Mouse (Mus musculus) limb, embryonic 11.5 days (tissue): Measurements from ENCODE around the gene Hoxb1. TPM values are rescaled to one million over a fixed set of nuclear protein-coding genes. Genes with fewer than 3 reads are reported as not detected.

Experiments
- ATAC-seq: fragments of 200-750 bp; cut with Nextera tagmentation; 2 replicates; pipeline ENCODE4 v1.8.0; 2017; ENCODE audit warnings: low read depth; ENCODE audit not compliant: insufficient number of reproducible peaks, low FRiP score, low TSS enrichment
- DNase-seq: peaks from one replicate; pipeline ENCODE4 v3.0.0-alpha.2; 2015; ENCODE audit warnings: low spot score
- H3K27ac ChIP-seq: fragments of 300-500 bp; sonication (generic); replicated peaks from 2 replicates; pipeline ENCODE4 v1.5.1; 2014; ENCODE audit warnings: low read depth, mild to moderate bottlenecking, low read length
- H3K27me3 ChIP-seq: fragments of 300-500 bp; sonication (generic); 2 replicates; pipeline ENCODE4 v1.6.1; 2014; ENCODE audit warnings: mild to moderate bottlenecking, low read length, mixed read lengths; ENCODE audit not compliant: control insufficient read depth, insufficient read depth
- H3K36me3 ChIP-seq: fragments of 300-500 bp; sonication (generic); 2 replicates; pipeline ENCODE4 v1.6.1; 2014; ENCODE audit warnings: mild to moderate bottlenecking, low read length, moderate library complexity, mixed read lengths; ENCODE audit not compliant: control insufficient read depth, insufficient read depth
- H3K4me1 ChIP-seq: fragments of 300-500 bp; sonication (generic); 2 replicates; pipeline ENCODE4 v1.6.1; 2014; ENCODE audit warnings: low read length, mixed read lengths; ENCODE audit not compliant: control insufficient read depth, insufficient read depth
- H3K4me2 ChIP-seq: fragments of 300-500 bp; sonication (generic); 2 replicates; pipeline ENCODE4 v1.6.1; 2014; ENCODE audit warnings: low read depth, mild to moderate bottlenecking, moderate library complexity; ENCODE audit not compliant: severe bottlenecking
- H3K4me3 ChIP-seq: fragments of 300-500 bp; sonication (generic); 2 replicates; pipeline ENCODE4 v1.5.1; 2014; ENCODE audit warnings: low read depth, low read length
- H3K9ac ChIP-seq: fragments of 300-500 bp; sonication (generic); 2 replicates; pipeline ENCODE4 v1.6.1; 2014; ENCODE audit warnings: mild to moderate bottlenecking, low read length
- H3K9me3 ChIP-seq: fragments of 300-500 bp; sonication (generic); 2 replicates; pipeline ENCODE4 v1.6.1; 2016; ENCODE audit warnings: low read length; ENCODE audit not compliant: control insufficient read depth
- WGBS: fragments of 180-500 bp; shearing (Covaris S2); extraction: QIAGEN DNeasy Blood & Tissue Kit; methylation state at CpG from one replicate; pipeline ENCODE4 v1.1.7; 2014; 5-methylcytosine and 5-hydroxymethylcytosine counted together
- polyA plus RNA-seq: library from polyadenylated mRNA; unstranded; fragments of >200 nt; fragmentation: Nextera tagmentation; extraction: Ambion mirVana; gene quantifications from 2 replicates; pipeline ENCODE4 v1.2.1, GENCODE M21; 2014

Hoxb1 gene
- 0.58 TPM in 1 of 2 replicates, not detected in the other for polyA plus RNA-seq

DNA sequence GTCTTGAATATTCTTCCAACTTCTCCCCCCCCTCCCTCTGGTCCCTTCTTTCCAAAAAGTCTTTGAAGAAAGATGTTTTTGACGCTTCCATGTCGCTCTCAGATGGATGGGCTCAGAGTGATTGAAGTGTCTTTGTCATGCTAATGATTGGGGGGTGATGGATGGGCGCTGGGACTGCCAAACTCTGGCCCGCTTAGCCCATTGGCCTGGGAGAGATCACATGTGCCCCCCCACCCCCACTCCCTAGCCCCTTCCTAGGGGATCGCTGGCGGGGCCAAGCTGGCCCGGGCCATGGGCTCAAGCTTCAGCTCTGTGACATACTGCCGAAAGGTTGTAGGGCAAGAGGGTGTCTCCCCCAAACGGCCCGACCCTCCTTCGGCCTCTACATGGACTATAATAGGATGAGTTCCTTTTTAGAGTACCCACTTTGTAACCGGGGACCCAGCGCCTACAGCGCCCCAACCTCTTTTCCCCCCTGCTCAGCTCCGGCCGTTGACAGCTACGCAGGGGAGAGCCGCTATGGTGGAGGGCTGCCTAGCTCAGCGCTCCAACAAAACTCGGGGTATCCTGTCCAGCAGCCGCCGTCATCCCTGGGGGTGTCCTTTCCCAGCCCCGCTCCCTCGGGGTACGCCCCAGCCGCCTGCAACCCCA, at the start of gene Hoxb1:
Hoxb1 (plus strand) TSS at position 312 of the 651 bp plus-strand sequence.
- H3K9me3 ChIP-seq, result no peaks in the 10 kb centered on the region
- H3K4me3 ChIP-seq, result no peak within 1 kb of the TSS
- no peaks in the 10 kb centered on the region for H3K36me3 ChIP-seq
- DNase-seq (peak; percentile 39), ATAC-seq (no peak)
- H3K4me2 ChIP-seq, result peak within 1 kb of the TSS; percentile 14; the same call in 1 of the 2 replicates
- H3K27ac ChIP-seq, result no peak within 1 kb of the TSS
- peaks cover 9% of the 10 kb centered on the region for H3K4me1 ChIP-seq
- WGBS, result 2% methylated on average over 26 of the region's 26 CpGs
- H3K27me3 ChIP-seq, result peaks cover 67% of the 10 kb centered on the region
- H3K9ac ChIP-seq, result no peak within 1 kb of the TSS

DNA sequence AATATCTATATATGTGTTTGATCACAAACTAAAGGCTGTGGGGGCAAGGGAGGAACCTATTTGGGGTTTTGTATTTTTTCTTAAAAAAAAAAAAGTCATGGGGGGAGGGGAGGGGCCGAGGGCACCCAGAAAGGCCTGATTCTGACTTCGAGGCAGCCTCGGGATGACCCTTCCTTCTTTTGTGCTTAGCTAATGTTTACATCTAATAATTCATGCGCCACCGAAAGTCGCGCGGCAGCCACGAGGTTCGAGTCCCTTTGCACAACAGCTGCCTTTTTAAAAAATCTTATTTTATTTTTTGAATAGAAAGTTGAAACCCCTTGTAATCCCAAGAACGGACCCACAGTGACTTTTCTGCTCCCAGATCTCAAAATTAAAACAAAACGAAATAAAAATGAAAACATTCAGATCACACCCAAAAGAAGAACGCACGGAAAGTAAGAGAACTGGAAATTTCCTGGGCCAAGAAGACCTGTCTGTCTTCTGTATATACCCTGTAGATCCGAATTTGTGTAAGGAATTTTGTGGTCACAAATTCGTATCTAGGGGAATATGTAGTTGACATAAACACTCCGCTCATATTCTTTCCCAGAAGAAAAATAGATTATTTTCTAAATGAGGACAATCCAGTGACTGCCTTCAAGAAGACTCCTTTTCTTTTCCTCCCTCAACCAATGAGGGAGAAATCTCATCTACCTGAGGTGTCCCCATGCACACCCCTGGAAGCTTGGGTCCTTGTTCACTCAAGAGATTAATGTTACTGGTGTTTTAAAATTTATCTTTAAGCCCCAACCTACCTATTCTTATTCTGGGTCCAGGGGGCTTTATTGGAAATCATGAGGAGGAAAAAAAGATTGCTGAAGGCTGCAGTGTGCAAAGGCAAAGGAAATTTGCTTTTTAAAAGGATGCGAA, 48.6 kb upstream of the Hoxb1 start:
- DNase-seq (no peak), ATAC-seq (no peak)
- Histone ChIP-seq H3K36me3 (no peaks in the 10 kb centered on the region), H3K4me3 (no peak overlapping the region), H3K9me3 (no peaks in the 10 kb centered on the region), H3K27ac (no peak overlapping the region), H3K4me2 (no peak overlapping the region), H3K9ac (no peak overlapping the region), H3K27me3 (peaks cover 83% of the 10 kb centered on the region), H3K4me1 (peaks cover 25% of the 10 kb centered on the region)
- 4% methylated on average over 18 of the region's 18 CpGs for WGBS

DNA sequence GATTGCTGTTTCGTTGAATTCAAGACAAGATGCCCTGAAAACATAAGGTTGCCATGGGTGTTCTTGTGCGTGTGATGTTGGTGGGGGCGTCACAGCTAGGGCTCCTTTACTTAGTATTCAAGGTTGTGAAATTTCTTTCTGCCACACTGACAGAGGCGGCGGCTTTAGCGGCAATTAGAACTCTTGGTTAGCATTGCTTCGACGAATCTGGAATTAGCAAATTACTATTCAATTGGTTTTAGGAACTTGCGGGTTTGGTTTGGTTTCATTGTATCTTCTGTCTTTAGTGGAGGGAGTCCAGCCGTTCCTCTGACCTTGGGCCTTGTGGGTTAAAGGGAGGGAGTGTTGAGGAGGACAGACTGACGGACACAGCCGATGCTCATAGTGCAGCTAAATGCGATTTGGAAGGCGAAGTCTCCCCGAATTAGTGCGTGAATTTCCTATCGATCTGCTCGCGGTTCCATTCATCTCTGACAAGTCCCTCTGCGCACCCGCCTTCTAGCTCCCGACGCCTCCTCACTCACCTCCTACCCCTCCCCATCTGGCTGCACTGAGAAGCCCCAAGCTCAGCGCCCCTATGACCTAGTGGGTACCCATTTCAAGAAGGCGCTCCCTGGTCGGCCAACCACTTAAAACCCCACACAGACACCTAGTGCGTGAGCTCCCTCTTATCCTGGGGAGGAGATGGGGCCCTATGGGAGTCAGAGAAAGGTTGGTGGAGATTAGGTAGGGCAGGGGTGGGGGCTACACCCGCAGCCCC, 47.8 kb upstream of the Hoxb1 start, which contains the start of gene Hoxb4:
Hoxb4 (plus strand) TSS at position 660 of the 760 bp plus-strand sequence.
- WGBS, result 1% methylated on average over 28 of the region's 28 CpGs
- H3K9me3 ChIP-seq, result no peaks in the 10 kb centered on the region
- H3K4me3 ChIP-seq, result peak within 1 kb of the TSS; percentile 38
- peak within 1 kb of the TSS; percentile 50 for H3K9ac ChIP-seq
- peak within 1 kb of the TSS; percentile 89 for H3K27ac ChIP-seq
- H3K4me2 ChIP-seq, result peak within 1 kb of the TSS; percentile 89
- ATAC-seq (0 out of 2 replicates have a peak, but pooled peaks have one; percentile 17), DNase-seq (no peak)
- peaks cover 20% of the 10 kb centered on the region for H3K4me1 ChIP-seq
- no peaks in the 10 kb centered on the region for H3K36me3 ChIP-seq
- H3K27me3 ChIP-seq, result peaks cover 82% of the 10 kb centered on the region

DNA sequence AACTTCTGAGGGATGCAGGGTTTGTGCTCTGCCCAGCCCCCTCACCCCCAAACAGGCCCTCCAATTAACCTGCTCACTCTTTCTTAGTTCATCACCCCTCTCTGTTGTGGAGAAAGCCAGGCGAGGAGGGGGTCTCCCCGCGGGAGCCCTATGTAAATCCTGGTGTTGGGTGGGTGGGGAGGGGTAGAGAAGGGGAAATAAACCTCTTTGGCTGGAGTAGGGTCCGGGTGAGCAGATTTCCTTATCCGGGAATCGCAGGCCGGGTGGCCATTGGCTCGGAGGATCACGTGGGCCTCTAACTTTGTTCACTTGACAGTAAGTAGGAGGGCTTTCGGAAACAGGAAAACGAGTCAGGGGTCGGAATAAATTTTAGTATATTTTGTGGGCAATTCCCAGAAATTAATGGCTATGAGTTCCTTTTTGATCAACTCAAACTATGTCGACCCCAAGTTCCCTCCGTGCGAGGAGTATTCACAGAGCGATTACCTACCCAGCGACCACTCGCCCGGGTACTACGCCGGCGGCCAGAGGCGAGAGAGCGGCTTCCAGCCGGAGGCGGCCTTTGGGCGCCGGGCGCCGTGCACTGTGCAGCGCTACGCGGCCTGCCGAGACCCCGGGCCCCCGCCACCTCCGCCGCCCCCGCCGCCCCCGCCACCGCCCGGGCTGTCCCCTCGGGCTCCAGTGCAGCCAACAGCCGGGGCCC, 47.0 kb upstream of the Hoxb1 start:
- Histone ChIP-seq H3K27ac (peak overlapping the region; percentile 89), H3K9ac (peak overlapping the region; percentile 50)

DNA sequence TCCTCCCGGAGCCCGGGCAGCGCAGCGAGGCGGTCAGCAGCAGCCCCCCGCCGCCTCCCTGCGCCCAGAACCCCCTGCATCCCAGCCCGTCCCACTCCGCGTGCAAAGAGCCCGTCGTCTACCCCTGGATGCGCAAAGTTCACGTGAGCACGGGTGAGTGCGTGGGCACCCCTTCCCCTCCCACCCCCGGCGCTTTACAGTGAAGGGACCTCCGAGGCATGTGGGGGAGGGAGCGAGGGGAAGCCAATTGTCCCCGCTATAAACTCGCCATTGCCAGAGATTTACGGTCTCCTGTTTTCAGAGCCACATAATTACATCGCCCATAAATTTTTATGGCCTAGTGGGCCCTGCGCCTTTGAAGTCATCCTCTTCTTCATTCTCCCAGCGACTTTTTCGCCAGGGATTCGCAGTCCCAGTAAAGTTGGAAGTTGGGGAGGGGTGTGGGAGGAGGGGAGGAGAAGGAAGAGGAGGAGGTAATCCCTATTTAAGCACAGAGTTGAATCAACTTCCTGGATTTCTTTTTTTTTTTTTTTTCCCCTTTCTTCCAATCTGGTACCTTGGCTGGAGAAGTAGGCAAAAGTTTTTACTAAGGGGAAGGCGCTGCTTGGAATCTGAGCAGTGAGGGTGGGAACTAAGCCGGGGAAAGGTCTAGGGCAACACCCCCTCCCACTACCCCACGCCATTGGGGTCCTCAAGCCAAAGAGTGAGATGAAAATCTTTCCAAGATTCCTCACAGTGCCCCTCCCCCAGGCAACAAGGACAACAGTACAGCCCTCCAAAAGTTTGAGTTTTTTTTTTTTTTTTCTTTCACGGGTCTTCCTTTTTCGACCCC, 46.3 kb upstream of the Hoxb1 start:
- peak overlapping the region; percentile 89 for H3K27ac ChIP-seq
- H3K4me1 ChIP-seq, result peaks cover 22% of the 10 kb centered on the region
- no peaks in the 10 kb centered on the region for H3K36me3 ChIP-seq
- peak; percentile 28 for ATAC-seq
- peak overlapping the region; percentile 50; the same call in 1 of the 2 replicates for H3K9ac ChIP-seq
- H3K9me3 ChIP-seq, result no peaks in the 10 kb centered on the region
- peak; percentile 82 for DNase-seq
- H3K27me3 ChIP-seq, result peaks cover 80% of the 10 kb centered on the region
- H3K4me3 ChIP-seq, result peak overlapping the region; percentile 38
- 0% methylated on average over 32 of the region's 34 CpGs for WGBS
- peak overlapping the region; percentile 89 for H3K4me2 ChIP-seq

More for the DNA sequence above, 47.0 kb upstream of the Hoxb1 start:
- DNase-seq (peak; percentile 81), ATAC-seq (peak; percentile 69)
- Histone ChIP-seq H3K4me3 (peak overlapping the region; percentile 38), H3K4me1 (peaks cover 20% of the 10 kb centered on the region), H3K27me3 (peaks cover 80% of the 10 kb centered on the region), H3K36me3 (no peaks in the 10 kb centered on the region), H3K9me3 (no peaks in the 10 kb centered on the region), H3K4me2 (peak overlapping the region; percentile 89)
- under 1% methylated on average over 41 of the region's 45 CpGs for WGBS

DNA sequence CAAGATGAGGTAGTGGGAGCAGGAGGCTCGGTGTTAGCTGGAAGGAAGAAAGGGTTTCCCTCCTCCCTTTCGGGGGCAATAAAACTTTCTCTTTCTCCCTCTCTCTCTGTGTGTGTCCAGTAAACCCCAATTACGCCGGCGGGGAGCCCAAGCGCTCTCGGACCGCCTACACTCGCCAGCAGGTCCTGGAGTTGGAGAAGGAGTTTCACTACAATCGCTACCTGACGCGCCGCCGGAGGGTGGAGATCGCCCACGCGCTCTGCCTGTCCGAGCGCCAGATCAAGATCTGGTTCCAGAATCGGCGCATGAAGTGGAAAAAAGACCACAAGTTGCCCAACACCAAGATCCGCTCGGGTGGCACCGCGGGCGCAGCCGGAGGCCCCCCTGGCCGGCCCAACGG, 45.6 kb upstream of the Hoxb1 start:
- H3K9me3 ChIP-seq, result no peaks in the 10 kb centered on the region
- under 1% methylated on average over 29 of the region's 29 CpGs for WGBS
- H3K36me3 ChIP-seq, result no peaks in the 10 kb centered on the region
- peak overlapping the region; percentile 38 for H3K4me3 ChIP-seq
- H3K27me3 ChIP-seq, result peaks cover 80% of the 10 kb centered on the region
- H3K9ac ChIP-seq, result peak overlapping the region; percentile 52
- peak overlapping the region; percentile 89 for H3K4me2 ChIP-seq
- H3K27ac ChIP-seq, result peak overlapping the region; percentile 47; the same call in 1 of the 2 replicates
- ATAC-seq (no peak), DNase-seq (peak; percentile 71)
- H3K4me1 ChIP-seq, result peaks cover 19% of the 10 kb centered on the region

DNA sequence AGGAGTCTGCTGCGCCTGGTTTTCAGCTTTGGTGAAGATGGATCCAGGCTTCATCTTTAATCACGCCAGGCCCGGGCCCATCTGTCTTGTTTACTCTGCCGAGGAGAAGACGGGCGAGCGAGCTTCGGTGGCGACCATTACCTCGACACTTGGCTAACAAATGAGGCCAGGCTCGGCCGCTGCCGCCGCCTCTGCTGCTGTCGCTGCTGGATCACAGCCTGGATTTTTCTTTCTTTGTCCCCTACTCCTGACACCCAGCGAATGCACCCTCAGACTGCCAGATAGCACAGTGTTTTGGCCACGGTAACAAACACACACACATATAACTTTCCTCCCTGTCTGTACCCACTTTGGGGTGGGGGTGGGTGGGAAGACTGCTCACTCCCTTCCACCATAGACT, 44.9 kb upstream of the Hoxb1 start:
- Histone ChIP-seq H3K4me2 (peak overlapping the region; percentile 89), H3K4me3 (no peak overlapping the region), H3K36me3 (no peaks in the 10 kb centered on the region), H3K9me3 (no peaks in the 10 kb centered on the region), H3K4me1 (peaks cover 16% of the 10 kb centered on the region), H3K27ac (no peak overlapping the region), H3K9ac (0 out of 2 replicates have a peak overlapping the region, but pooled peaks have one; percentile 18), H3K27me3 (peaks cover 79% of the 10 kb centered on the region)
- DNase-seq, result peak; percentile 60
- WGBS, result under 1% methylated on average over 17 of the region's 17 CpGs
- ATAC-seq, result no peak
